Mouse (Mus musculus): ENCODE data around the gene Crim1.

- TF ChIP-seq POLR2A (IDR thresholded peaks at IDR 0.05; ENCODE audit: low read depth, low read length) (peak; percentile 21; the same call in 1 of the 2 replicates), CTCF (IDR thresholded peaks at IDR 0.05; ENCODE audit: borderline replicate concordance, insufficient read depth, low read length) (no peak)
These were observed 820 bp upstream of the Crim1 start for GRCm38 (mm10) chr17:78199231-78199625.

Measured in embryonic fibroblast, embryonic 13.5 days (primary cell).